Mouse (Mus musculus): ENCODE data around the gene Grasp. TPM values are rescaled to one million over a fixed set of nuclear protein-coding genes. Genes with fewer than 3 reads are reported as not detected.
A peak's percentile ranks its signal among the peaks of the same experiment; 100 is the strongest.

Gene Grasp
- polyA plus RNA-seq, 1 experiment from 2014 or later, result 0.95 TPM

- ATAC-seq, result no peak
- Histone ChIP-seq H3K4me3 (ENCODE audit: low read depth, low read length) (no peak overlapping the region), H3K36me3 (ENCODE audit: control insufficient read depth, insufficient read depth, low read length) (no peaks in the 10 kb centered on the region), H3K4me1 (ENCODE audit: control insufficient read depth, insufficient read depth, low read length) (peaks cover 49% of the 10 kb centered on the region), H3K27me3 (ENCODE audit: control insufficient read depth, insufficient read depth, low read depth, low read length) (no peaks in the 10 kb centered on the region), H3K9ac (ENCODE audit: low read depth, low read length) (no peak overlapping the region), H3K9me3 (replicated peaks; ENCODE audit: control insufficient read depth, low read length, poor library complexity, severe bottlenecking) (no peaks in the 10 kb centered on the region), H3K27ac (ENCODE audit: low read length) (no peak overlapping the region), H3K4me2 (ENCODE audit: low read length) (no peak overlapping the region)
- 17% methylated on average over 5 of the region's 5 CpGs for WGBS
These were observed 42.9 kb upstream of the Grasp start for GRCm38 (mm10) chr15:101181106-101181466.

GRCm38 (mm10) chr15:101181500-101181899 lies 42.5 kb upstream of the Grasp start:
- Histone ChIP-seq H3K27ac (ENCODE audit: low read length) (no peak overlapping the region), H3K9ac (ENCODE audit: low read depth, low read length) (no peak overlapping the region)

GRCm38 (mm10) chr15:101182676-101183075 lies 41.3 kb upstream of the Grasp start:
- Histone ChIP-seq H3K27me3 (ENCODE audit: control insufficient read depth, insufficient read depth, low read depth, low read length) (no peaks in the 10 kb centered on the region), H3K4me3 (ENCODE audit: low read depth, low read length) (no peak overlapping the region), H3K27ac (ENCODE audit: low read length) (no peak overlapping the region), H3K9me3 (replicated peaks; ENCODE audit: control insufficient read depth, low read length, poor library complexity, severe bottlenecking) (no peaks in the 10 kb centered on the region), H3K9ac (ENCODE audit: low read depth, low read length) (no peak overlapping the region), H3K4me1 (ENCODE audit: control insufficient read depth, insufficient read depth, low read length) (peaks cover 33% of the 10 kb centered on the region), H3K4me2 (ENCODE audit: low read length) (no peak overlapping the region), H3K36me3 (ENCODE audit: control insufficient read depth, insufficient read depth, low read length) (no peaks in the 10 kb centered on the region)
- ATAC-seq, result no peak
- 57% methylated on average over 5 of the region's 5 CpGs for WGBS

More at GRCm38 (mm10) chr15:101181500-101181899, 42.5 kb upstream of the Grasp start:
- H3K9me3 ChIP-seq (replicated peaks; ENCODE audit: control insufficient read depth, low read length, poor library complexity, severe bottlenecking), result no peaks in the 10 kb centered on the region
- no peaks in the 10 kb centered on the region for H3K27me3 ChIP-seq (ENCODE audit: control insufficient read depth, insufficient read depth, low read depth, low read length)
- ATAC-seq, result no peak
- no peak overlapping the region for H3K4me2 ChIP-seq (ENCODE audit: low read length)
- no peaks in the 10 kb centered on the region for H3K36me3 ChIP-seq (ENCODE audit: control insufficient read depth, insufficient read depth, low read length)
- no peak overlapping the region for H3K4me3 ChIP-seq (ENCODE audit: low read depth, low read length)
- peaks cover 45% of the 10 kb centered on the region for H3K4me1 ChIP-seq (ENCODE audit: control insufficient read depth, insufficient read depth, low read length)
- 18% methylated on average over 4 of the region's 4 CpGs for WGBS

GRCm38 (mm10) chr15:101184300-101184699 lies 39.7 kb upstream of the Grasp start:
- H3K36me3 ChIP-seq (ENCODE audit: control insufficient read depth, insufficient read depth, low read length), result no peaks in the 10 kb centered on the region
- no peak overlapping the region for H3K9ac ChIP-seq (ENCODE audit: low read depth, low read length)
- H3K4me1 ChIP-seq (ENCODE audit: control insufficient read depth, insufficient read depth, low read length), result peaks cover 20% of the 10 kb centered on the region
- no peaks in the 10 kb centered on the region for H3K9me3 ChIP-seq (replicated peaks; ENCODE audit: control insufficient read depth, low read length, poor library complexity, severe bottlenecking)
- H3K27me3 ChIP-seq (ENCODE audit: control insufficient read depth, insufficient read depth, low read depth, low read length), result no peaks in the 10 kb centered on the region
- H3K4me2 ChIP-seq (ENCODE audit: low read length), result no peak overlapping the region
- H3K27ac ChIP-seq (ENCODE audit: low read length), result no peak overlapping the region
- 99% methylated on average over 8 of the region's 8 CpGs for WGBS
- no peak for ATAC-seq
- no peak overlapping the region for H3K4me3 ChIP-seq (ENCODE audit: low read depth, low read length)

- 93% methylated on average over 3 of the region's 3 CpGs for WGBS
- peaks cover 16% of the 10 kb centered on the region for H3K4me1 ChIP-seq (ENCODE audit: control insufficient read depth, insufficient read depth, low read length)
- no peak overlapping the region for H3K27ac ChIP-seq (ENCODE audit: low read length)
These were observed 38.4 kb upstream of the Grasp start for GRCm38 (mm10) chr15:101185549-101185948.

GRCm38 (mm10) chr15:101187907-101188306 lies 36.1 kb upstream of the Grasp start:
- H3K9me3 ChIP-seq (replicated peaks; ENCODE audit: control insufficient read depth, low read length, poor library complexity, severe bottlenecking), result no peaks in the 10 kb centered on the region
- no peak overlapping the region for H3K4me2 ChIP-seq (ENCODE audit: low read length)
- no peak for ATAC-seq
- H3K36me3 ChIP-seq (ENCODE audit: control insufficient read depth, insufficient read depth, low read length), result no peaks in the 10 kb centered on the region
- 88% methylated on average over 5 of the region's 5 CpGs for WGBS
- H3K4me3 ChIP-seq (ENCODE audit: low read depth, low read length), result no peak overlapping the region
- peaks cover 12% of the 10 kb centered on the region for H3K4me1 ChIP-seq (ENCODE audit: control insufficient read depth, insufficient read depth, low read length)
- no peak overlapping the region for H3K9ac ChIP-seq (ENCODE audit: low read depth, low read length)
- H3K27me3 ChIP-seq (ENCODE audit: control insufficient read depth, insufficient read depth, low read depth, low read length), result no peaks in the 10 kb centered on the region
- H3K27ac ChIP-seq (ENCODE audit: low read length), result no peak overlapping the region

More at GRCm38 (mm10) chr15:101185549-101185948, 38.4 kb upstream of the Grasp start:
- Histone ChIP-seq H3K4me2 (ENCODE audit: low read length) (no peak overlapping the region), H3K36me3 (ENCODE audit: control insufficient read depth, insufficient read depth, low read length) (no peaks in the 10 kb centered on the region), H3K4me3 (ENCODE audit: low read depth, low read length) (no peak overlapping the region), H3K9ac (ENCODE audit: low read depth, low read length) (no peak overlapping the region), H3K9me3 (replicated peaks; ENCODE audit: control insufficient read depth, low read length, poor library complexity, severe bottlenecking) (no peaks in the 10 kb centered on the region), H3K27me3 (ENCODE audit: control insufficient read depth, insufficient read depth, low read depth, low read length) (no peaks in the 10 kb centered on the region)
- no peak for ATAC-seq

- peaks cover 9% of the 10 kb centered on the region for H3K4me1 ChIP-seq (ENCODE audit: control insufficient read depth, insufficient read depth, low read length)
- H3K9me3 ChIP-seq (replicated peaks; ENCODE audit: control insufficient read depth, low read length, poor library complexity, severe bottlenecking), result no peaks in the 10 kb centered on the region
- no peak overlapping the region for H3K27ac ChIP-seq (ENCODE audit: low read length)
- 84% methylated on average over 10 of the region's 10 CpGs for whole genome bisulfite sequencing
- no peak overlapping the region for H3K4me3 ChIP-seq (ENCODE audit: low read depth, low read length)
- peaks cover 12% of the 10 kb centered on the region for H3K36me3 ChIP-seq (ENCODE audit: control insufficient read depth, insufficient read depth, low read length)
- no peak for ATAC-seq
- no peaks in the 10 kb centered on the region for H3K27me3 ChIP-seq (ENCODE audit: control insufficient read depth, insufficient read depth, low read depth, low read length)
- no peak overlapping the region for H3K9ac ChIP-seq (ENCODE audit: low read depth, low read length)
- no peak overlapping the region for H3K4me2 ChIP-seq (ENCODE audit: low read length)
These were observed 33.8 kb upstream of the Grasp start for GRCm38 (mm10) chr15:101189981-101190761.

- Histone ChIP-seq H3K9ac (ENCODE audit: low read depth, low read length) (no peak overlapping the region), H3K27me3 (ENCODE audit: control insufficient read depth, insufficient read depth, low read depth, low read length) (no peaks in the 10 kb centered on the region), H3K4me1 (ENCODE audit: control insufficient read depth, insufficient read depth, low read length) (peaks cover 9% of the 10 kb centered on the region), H3K36me3 (ENCODE audit: control insufficient read depth, insufficient read depth, low read length) (peaks cover 18% of the 10 kb centered on the region), H3K9me3 (replicated peaks; ENCODE audit: control insufficient read depth, low read length, poor library complexity, severe bottlenecking) (no peaks in the 10 kb centered on the region), H3K27ac (ENCODE audit: low read length) (no peak overlapping the region), H3K4me2 (ENCODE audit: low read length) (no peak overlapping the region), H3K4me3 (ENCODE audit: low read depth, low read length) (no peak overlapping the region)
- WGBS, result 82% methylated on average over 5 of the region's 5 CpGs
- ATAC-seq, result no peak
These were observed 33.2 kb upstream of the Grasp start for GRCm38 (mm10) chr15:101190762-101191150.

GRCm38 (mm10) chr15:101191459-101192259 lies 32.3 kb upstream of the Grasp start:
- Histone ChIP-seq H3K9me3 (replicated peaks; ENCODE audit: control insufficient read depth, low read length, poor library complexity, severe bottlenecking) (no peaks in the 10 kb centered on the region), H3K27ac (ENCODE audit: low read length) (no peak overlapping the region), H3K4me3 (ENCODE audit: low read depth, low read length) (no peak overlapping the region), H3K36me3 (ENCODE audit: control insufficient read depth, insufficient read depth, low read length) (peaks cover 24% of the 10 kb centered on the region), H3K27me3 (ENCODE audit: control insufficient read depth, insufficient read depth, low read depth, low read length) (no peaks in the 10 kb centered on the region), H3K4me2 (ENCODE audit: low read length) (no peak overlapping the region), H3K4me1 (ENCODE audit: control insufficient read depth, insufficient read depth, low read length) (peaks cover 9% of the 10 kb centered on the region), H3K9ac (ENCODE audit: low read depth, low read length) (no peak overlapping the region)
- peak; percentile 32; the same call in 1 of the 2 replicates for ATAC-seq
- WGBS, result 12% methylated on average over 13 of the region's 13 CpGs
